Mouse (Mus musculus): ENCODE data around the gene Zfp85.
"Not testable (repeated sequence)": the region's sequence is repeated elsewhere in the genome, so short reads cannot be mapped to it uniquely, and the experiment has no call there.

DNA sequence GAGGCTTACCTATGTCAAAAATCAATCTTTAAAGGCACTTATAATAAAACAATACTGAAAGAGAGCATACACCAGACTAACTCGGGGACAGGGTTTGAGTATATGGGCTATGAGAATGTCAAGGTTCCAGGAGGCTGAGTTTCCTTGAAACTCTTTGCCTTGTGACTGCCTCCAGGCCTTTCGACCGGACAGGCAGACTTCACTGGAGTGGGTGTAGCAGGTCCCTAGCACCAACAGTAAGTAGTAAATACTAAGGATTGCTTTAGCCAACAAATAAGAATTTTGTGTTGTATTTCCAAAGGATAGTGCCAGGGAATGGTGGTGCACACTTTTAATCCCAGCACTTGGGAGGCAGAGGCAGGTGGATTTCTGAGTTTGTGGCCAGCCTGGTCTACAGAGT lies 44.1 kb upstream of the Zfp85 start:
- not testable (repeated sequence) for TF ChIP-seq CTCF, POLR2A (IDR thresholded peaks at IDR 0.05; ENCODE audit: extremely low read depth, insufficient read depth, low read length)

All from cortical plate, adult 2 months (tissue).